Mouse (Mus musculus) heart, adult 2 months (tissue): ENCODE results near the gene Akap12. TPM values are rescaled to one million over a fixed set of nuclear protein-coding genes. Genes with fewer than 3 reads are reported as not detected.
A peak's percentile ranks its signal among the peaks of the same experiment; 100 is the strongest.

Experiments
- DNase-seq, 2 experiments: peaks; one replicate each; pipeline ENCODE4 v3.0.0; 2021
- H3K27ac ChIP-seq: fragments of 200-600 bp; 2 replicates; pipeline ENCODE4 v1.8.1; 2022
- H3K27me3 ChIP-seq: fragments of 200-500 bp; 2 replicates; pipeline ENCODE4 v1.6.1; 2012; ENCODE audit warnings: mild to moderate bottlenecking, low read length, inconsistent platforms, mixed read lengths; ENCODE audit not compliant: control insufficient read depth, insufficient read depth
- H3K36me3 ChIP-seq: fragments of 200-500 bp; 2 replicates; pipeline ENCODE4 v1.6.1; 2012; ENCODE audit warnings: low read length, inconsistent platforms; ENCODE audit not compliant: control insufficient read depth, insufficient read depth
- H3K4me1 ChIP-seq: fragments of 200-500 bp; 2 replicates; pipeline ENCODE4 v1.6.1; 2011; ENCODE audit warnings: low read length; ENCODE audit not compliant: control insufficient read depth, insufficient read depth
- H3K4me3 ChIP-seq: fragments of 200-600 bp; 2 replicates; pipeline ENCODE4 v1.8.1; 2022
- H3K79me2 ChIP-seq: fragments of 200-500 bp; replicated peaks from 2 replicates; pipeline ENCODE4 v1.6.1; 2012; ENCODE audit warnings: mild to moderate bottlenecking, inconsistent platforms, low read length, moderate library complexity, mixed read lengths; ENCODE audit not compliant: control insufficient read depth, insufficient read depth
- H3K9ac ChIP-seq: fragments of 200-500 bp; 2 replicates; pipeline ENCODE4 v1.6.1; 2012; ENCODE audit warnings: low read depth, mild to moderate bottlenecking, control low read depth, inconsistent platforms, low read length, mixed read lengths
- CTCF ChIP-seq: fragments of 200-600 bp; IDR thresholded peaks from 2 replicates; pipeline ENCODE4 v1.8.1; 2022; ENCODE audit warnings: antibody characterized with exemption, mild to moderate bottlenecking, moderate library complexity
- EP300 ChIP-seq: fragments of 200-500 bp; IDR thresholded peaks from 2 replicates; pipeline ENCODE4 v1.6.1; 2011; ENCODE audit warnings: low read depth, low read length, control low read depth; ENCODE audit not compliant: insufficient read depth
- POLR2A ChIP-seq: fragments of 200-500 bp; IDR thresholded peaks from 2 replicates; pipeline ENCODE4 v1.6.1; 2011; ENCODE audit warnings: mild to moderate bottlenecking, low read depth, low read length, control low read depth; ENCODE audit not compliant: insufficient read depth
- WGBS: fragments of 180-500 bp; shearing (Covaris S2); methylation state at CpG from one replicate; pipeline ENCODE4 v1.1.7; 2018; 5-methylcytosine and 5-hydroxymethylcytosine counted together
- intact Hi-C: fragments of 180-260 bp; cut with DNase I; formaldehyde crosslinking; loops from one replicate; pipeline ENCODE4 v1.15.1; 2025
- polyA plus RNA-seq: library from polyadenylated mRNA; depleted of rRNA; stranded (reverse); fragments of >200 nt; gene quantifications from 2 replicates; pipeline ENCODE4 v1.2.3, GENCODE M21; 2012
- total RNA-seq, 2 experiments: library from RNA; stranded (reverse); gene quantifications; 2 replicates each; pipeline ENCODE4 v1.2.3; 2021

Akap12 gene
- total and polyA plus RNA-seq, 3 experiments = 7.5 to 28.0 (median 17.4) TPM

DNA sequence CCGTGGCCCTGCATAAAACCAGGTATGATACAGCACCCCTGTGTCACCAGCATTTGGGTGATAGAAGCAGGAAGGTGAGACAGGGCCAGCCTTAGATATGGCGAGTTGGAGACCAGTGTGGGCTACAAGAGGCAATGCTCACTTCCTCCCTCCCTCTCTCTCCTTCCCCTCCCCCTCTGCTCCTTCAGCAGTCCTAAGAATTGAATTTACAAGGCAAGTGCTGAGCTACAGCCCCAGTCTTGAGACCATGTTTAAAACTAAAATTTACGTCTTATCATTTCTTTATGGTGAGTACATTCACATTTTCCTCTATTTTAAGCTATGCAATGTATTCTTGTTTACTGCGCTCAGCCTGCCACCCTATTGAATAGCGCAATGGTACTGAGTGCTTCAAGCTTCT lies 5.3 kb upstream of the Akap12 start:
- Histone ChIP-seq H3K9ac (no peak overlapping the region), H3K4me1 (no peaks in the 10 kb centered on the region), H3K4me3 (no peak overlapping the region), H3K79me2 (no peaks in the 10 kb centered on the region), H3K36me3 (no peaks in the 10 kb centered on the region), H3K27me3 (no peaks in the 10 kb centered on the region), H3K27ac (no peak overlapping the region)
- no peak for DNase-seq
- TF ChIP-seq POLR2A = no peak
- WGBS = 76% methylated on average over 5 of the region's 5 CpGs
- intact Hi-C loops = no loop called here

DNA sequence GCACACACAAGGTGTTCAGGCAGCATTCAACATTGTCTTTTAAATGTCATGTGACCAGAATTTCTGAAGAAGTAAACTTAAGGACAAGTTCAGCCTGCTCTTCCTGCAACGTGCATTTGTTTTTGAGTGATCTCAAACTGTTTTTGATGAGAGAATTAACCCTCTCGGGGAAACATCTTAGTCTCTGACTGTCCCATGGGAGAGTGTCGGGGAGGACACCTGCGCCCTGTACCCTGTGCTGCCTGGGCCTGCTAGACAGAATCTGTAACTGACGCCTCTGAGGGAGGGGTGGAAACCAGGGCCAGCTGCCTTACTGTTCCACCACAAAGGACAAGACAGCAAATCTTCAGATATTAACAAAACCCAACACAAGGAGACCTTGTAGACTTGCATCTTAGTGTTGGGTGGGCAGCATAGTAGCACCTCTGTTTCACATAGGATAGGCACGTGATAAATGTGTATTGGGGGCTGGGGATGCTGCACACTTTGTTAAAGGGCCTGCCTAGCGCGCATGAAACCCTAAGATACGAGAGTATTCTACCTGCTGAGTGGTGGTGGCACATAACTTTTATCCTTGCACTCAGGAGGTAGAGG lies 4.7 kb upstream of the Akap12 start:
- no peak overlapping the region for H3K27ac ChIP-seq
- H3K9ac ChIP-seq = no peak overlapping the region
- no peak for DNase-seq
- no peak overlapping the region for H3K4me3 ChIP-seq
- H3K27me3 ChIP-seq = no peaks in the 10 kb centered on the region
- intact Hi-C loops = no loop called here
- H3K4me1 ChIP-seq = no peaks in the 10 kb centered on the region
- TF ChIP-seq EP300 (no peak), CTCF (no peak), POLR2A (no peak)
- no peaks in the 10 kb centered on the region for H3K79me2 ChIP-seq
- WGBS = 83% methylated on average over 9 of the region's 9 CpGs
- no peaks in the 10 kb centered on the region for H3K36me3 ChIP-seq

DNA sequence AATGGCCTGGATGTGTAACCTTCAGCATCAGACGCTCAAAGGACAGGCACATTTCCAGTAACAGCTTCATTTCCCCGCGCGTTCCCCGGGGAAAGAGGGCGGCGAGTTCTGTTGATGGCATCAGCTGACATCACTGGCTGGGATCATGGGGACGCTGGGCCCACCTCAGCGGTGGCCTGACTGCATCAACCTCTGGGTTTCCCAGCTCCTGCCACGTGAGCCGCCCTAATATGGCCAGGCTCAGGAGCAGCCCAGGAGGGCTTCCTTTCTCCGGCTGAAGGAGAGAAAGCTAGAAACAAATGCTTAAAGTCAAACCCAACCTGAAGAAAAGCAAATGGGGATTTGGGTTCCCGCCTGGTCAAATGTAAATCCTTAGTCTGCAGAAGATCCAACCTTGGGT lies 539 bp upstream of the Akap12 start:
- H3K36me3 ChIP-seq = no peaks in the 10 kb centered on the region
- intact Hi-C loops = loop anchor here (5.0 kb wide), 1 partner anchor 67 kb away; no protein-coding TSS in a partner anchor

DNA sequence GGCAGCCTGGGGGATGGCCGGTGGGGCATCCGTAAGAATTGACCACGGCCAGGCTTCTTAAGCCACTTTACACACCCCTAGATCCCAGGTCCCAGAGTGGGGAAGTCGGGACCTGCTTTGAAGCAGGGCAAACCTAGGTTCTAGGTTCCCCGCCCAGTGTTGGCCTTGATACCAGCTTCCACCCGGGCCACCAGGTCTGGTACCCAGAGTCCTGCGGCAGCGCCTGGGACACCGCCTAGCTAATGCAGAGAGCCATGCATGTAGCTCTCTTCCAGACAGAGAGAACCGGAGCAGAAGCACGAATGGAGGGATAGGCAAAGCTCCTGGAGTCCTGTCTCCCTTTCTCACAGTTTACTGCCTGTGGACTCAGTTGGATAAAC lies 741 bp downstream of the Akap12 start:
- no peak for TF ChIP-seq POLR2A
- no peak for TF ChIP-seq EP300
- TF ChIP-seq CTCF = no peak
- Histone ChIP-seq H3K4me1 (no peaks in the 10 kb centered on the region), H3K79me2 (no peaks in the 10 kb centered on the region), H3K36me3 (no peaks in the 10 kb centered on the region), H3K4me3 (peak overlapping the region; percentile 55), H3K27ac (peak overlapping the region; percentile 72), H3K27me3 (no peaks in the 10 kb centered on the region), H3K9ac (peak overlapping the region; percentile 40)
- WGBS = 6% methylated on average over 11 of the region's 11 CpGs
- intact Hi-C loops = loop anchor here (5.0 kb wide), 1 partner anchor 65 kb away; no protein-coding TSS in a partner anchor
- peak; percentile 27 to 50 for DNase-seq

More for the DNA sequence above, 539 bp upstream of the Akap12 start:
- TF ChIP-seq EP300 = no peak
- no peak for TF ChIP-seq CTCF
- no peak for TF ChIP-seq POLR2A
- Histone ChIP-seq H3K4me1 (no peaks in the 10 kb centered on the region), H3K27me3 (no peaks in the 10 kb centered on the region), H3K27ac (peak overlapping the region; percentile 72), H3K4me3 (peak overlapping the region; percentile 55), H3K9ac (0 out of 2 replicates have a peak overlapping the region, but pooled peaks have one; percentile 1), H3K79me2 (no peaks in the 10 kb centered on the region)
- 31% methylated on average over 13 of the region's 13 CpGs for WGBS
- peak; percentile 44 to 50 for DNase-seq

DNA sequence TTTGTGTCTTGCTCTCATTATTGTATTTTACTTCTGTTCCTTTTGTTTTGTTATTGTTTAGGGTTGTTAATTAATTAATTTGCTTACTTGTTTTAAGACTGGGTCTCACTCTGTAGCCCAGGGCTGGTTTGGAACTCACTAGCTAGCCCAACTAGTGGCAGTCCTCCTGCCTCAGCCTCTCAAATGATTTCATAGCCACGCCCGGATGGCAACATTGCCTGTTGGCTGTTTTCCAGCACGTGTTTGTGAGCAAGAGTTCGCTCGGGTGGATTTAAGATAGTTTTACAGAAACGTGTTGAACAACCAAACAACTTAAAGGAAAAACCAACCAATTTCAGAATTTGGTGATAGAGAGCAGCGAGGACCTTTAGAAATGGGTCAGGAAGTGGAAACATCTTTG lies 1.3 kb downstream of the Akap12 start:
- WGBS = 69% methylated on average over 7 of the region's 7 CpGs
- no peaks in the 10 kb centered on the region for H3K27me3 ChIP-seq
- H3K79me2 ChIP-seq = no peaks in the 10 kb centered on the region
- H3K4me1 ChIP-seq = no peaks in the 10 kb centered on the region
- TF ChIP-seq POLR2A (no peak), EP300 (no peak), CTCF (no peak)
- peak; percentile 21 to 49 for DNase-seq
- H3K36me3 ChIP-seq = no peaks in the 10 kb centered on the region
- intact Hi-C loops = loop anchor here (5.0 kb wide), 1 partner anchor 65 kb away; no protein-coding TSS in a partner anchor
- peak overlapping the region; percentile 55 for H3K4me3 ChIP-seq
- no peak overlapping the region for H3K9ac ChIP-seq
- no peak overlapping the region for H3K27ac ChIP-seq

DNA sequence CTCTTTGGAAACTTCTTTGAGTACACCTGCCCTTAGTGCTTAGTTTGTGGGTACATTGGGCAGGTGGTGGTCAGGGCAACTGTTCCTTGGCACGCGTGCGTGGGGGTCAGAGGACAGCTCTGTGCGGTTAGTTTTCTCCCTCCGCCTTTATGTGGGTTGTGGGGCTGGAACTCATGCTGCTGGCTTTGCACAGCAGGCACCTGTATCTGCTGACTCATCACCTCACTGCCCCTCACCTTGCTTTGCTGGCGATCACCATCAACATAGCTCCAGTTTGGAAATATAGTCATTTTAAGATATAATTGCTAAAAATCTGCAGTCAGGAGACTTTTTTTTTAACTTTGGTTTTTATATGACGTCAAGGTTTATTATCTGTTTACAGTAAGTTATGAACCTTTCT lies 2.0 kb downstream of the Akap12 start:
- no peak overlapping the region for H3K27ac ChIP-seq
- no peaks in the 10 kb centered on the region for H3K79me2 ChIP-seq
- no peaks in the 10 kb centered on the region for H3K27me3 ChIP-seq
- intact Hi-C loops = loop anchor here (5.0 kb wide), 1 partner anchor 64 kb away; no protein-coding TSS in a partner anchor
- TF ChIP-seq EP300 (no peak), POLR2A (no peak), CTCF (no peak)
- 91% methylated on average over 7 of the region's 7 CpGs for WGBS
- no peak overlapping the region for H3K4me3 ChIP-seq
- H3K4me1 ChIP-seq = no peaks in the 10 kb centered on the region
- H3K36me3 ChIP-seq = no peaks in the 10 kb centered on the region
- no peak overlapping the region for H3K9ac ChIP-seq
- no peak for DNase-seq
